Mouse (Mus musculus): Measurements from ENCODE around the gene Zfp27. TPM values are rescaled to one million over a fixed set of nuclear protein-coding genes. Genes with fewer than 3 reads are reported as not detected.

Zfp27 gene
- 0.95 and 1.6 TPM in 2 replicates for polyA plus RNA-seq (2012; rRNA removed)

DNA sequence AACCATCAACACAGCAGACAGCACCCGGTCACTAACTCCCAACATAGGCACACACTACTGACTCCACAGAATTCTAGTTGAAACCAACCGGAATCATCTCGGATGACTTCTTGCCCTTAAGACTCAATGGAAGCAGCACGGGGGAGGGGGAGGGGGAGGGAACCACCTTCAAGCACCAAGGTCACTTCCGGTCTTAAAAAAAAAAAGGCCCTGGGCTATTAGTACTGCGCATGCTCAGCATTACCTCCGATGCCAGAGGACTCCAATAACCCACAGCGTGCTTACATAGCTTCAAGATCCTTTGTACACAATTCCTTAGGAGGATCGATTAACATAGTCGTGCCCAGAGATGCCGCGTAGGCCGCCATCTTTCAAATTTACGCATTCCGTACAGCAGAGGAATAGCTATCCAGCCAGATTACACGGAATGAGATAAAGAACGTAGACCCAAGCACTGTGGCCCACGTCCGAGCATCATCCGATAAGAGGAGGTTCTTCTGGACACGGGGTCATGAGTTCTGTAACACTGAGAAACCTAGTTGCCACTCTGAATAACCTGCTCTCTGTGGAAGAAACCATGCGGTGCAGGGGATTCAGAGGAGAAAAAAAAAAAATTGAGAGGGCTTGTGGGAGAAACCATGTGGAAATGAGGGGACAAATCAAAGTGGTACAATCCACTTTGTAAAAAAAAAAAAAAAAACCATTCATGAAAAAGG, at the start of gene Zfp27:
Gene Zfp27, minus strand, starts transcription at position 607 of the 716 bp plus-strand sequence.
- Histone ChIP-seq H3K4me3 (ENCODE audit: control insufficient read depth, low read depth, low read length) (peak within 1 kb of the TSS; percentile 95), H3K27ac (ENCODE audit: control insufficient read depth, insufficient read depth, low read depth, low read length) (peak within 1 kb of the TSS; percentile 94), H3K4me1 (ENCODE audit: control insufficient read depth, insufficient read depth, low read length) (peaks cover 9% of the 10 kb centered on the region), H3K27me3 (ENCODE audit: control insufficient read depth, insufficient read depth, low read length) (no peaks in the 10 kb centered on the region), H3K36me3 (ENCODE audit: control insufficient read depth, insufficient read depth, low read length) (no peaks in the 10 kb centered on the region)
- TF ChIP-seq CTCF (IDR thresholded peaks at IDR 0.05; ENCODE audit: control insufficient read depth, insufficient read depth, insufficient replicate concordance, low read depth, low read length), result no peak
- TF ChIP-seq POLR2A (IDR thresholded peaks at IDR 0.05; ENCODE audit: control insufficient read depth, low read depth, low read length), result no peak

DNA sequence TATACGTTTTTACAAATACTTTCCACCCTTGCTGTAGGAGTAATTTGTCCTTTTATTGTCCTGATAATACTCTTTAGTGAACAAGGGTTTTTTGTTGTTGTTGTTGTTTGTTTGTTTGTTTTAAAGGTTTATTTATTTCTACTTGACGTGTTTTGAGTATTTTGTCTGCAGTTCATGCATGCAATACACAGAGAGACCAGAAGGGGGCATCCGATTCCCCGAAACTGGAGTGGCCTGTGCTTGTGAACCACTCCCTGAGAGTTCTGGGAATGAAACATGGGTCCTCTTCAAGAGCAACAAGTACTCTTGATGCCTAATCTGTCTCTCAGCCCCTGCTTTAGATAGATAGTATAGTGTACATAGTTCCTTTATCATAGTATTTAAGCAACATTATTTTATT, 48.4 kb upstream of the Zfp27 start:
- H3K4me3 ChIP-seq (ENCODE audit: control insufficient read depth, low read depth, low read length), result no peak overlapping the region
- peaks cover 5% of the 10 kb centered on the region for H3K4me1 ChIP-seq (ENCODE audit: control insufficient read depth, insufficient read depth, low read length)
- peak; percentile 50; the same call in 1 of the 2 replicates for TF ChIP-seq CTCF (IDR thresholded peaks at IDR 0.05; ENCODE audit: control insufficient read depth, insufficient read depth, insufficient replicate concordance, low read depth, low read length)
- TF ChIP-seq POLR2A (IDR thresholded peaks at IDR 0.05; ENCODE audit: control insufficient read depth, low read depth, low read length), result no peak
- no peaks in the 10 kb centered on the region for H3K27me3 ChIP-seq (ENCODE audit: control insufficient read depth, insufficient read depth, low read length)
- no peak overlapping the region for H3K27ac ChIP-seq (ENCODE audit: control insufficient read depth, insufficient read depth, low read depth, low read length)
- H3K36me3 ChIP-seq (ENCODE audit: control insufficient read depth, insufficient read depth, low read length), result no peaks in the 10 kb centered on the region

DNA sequence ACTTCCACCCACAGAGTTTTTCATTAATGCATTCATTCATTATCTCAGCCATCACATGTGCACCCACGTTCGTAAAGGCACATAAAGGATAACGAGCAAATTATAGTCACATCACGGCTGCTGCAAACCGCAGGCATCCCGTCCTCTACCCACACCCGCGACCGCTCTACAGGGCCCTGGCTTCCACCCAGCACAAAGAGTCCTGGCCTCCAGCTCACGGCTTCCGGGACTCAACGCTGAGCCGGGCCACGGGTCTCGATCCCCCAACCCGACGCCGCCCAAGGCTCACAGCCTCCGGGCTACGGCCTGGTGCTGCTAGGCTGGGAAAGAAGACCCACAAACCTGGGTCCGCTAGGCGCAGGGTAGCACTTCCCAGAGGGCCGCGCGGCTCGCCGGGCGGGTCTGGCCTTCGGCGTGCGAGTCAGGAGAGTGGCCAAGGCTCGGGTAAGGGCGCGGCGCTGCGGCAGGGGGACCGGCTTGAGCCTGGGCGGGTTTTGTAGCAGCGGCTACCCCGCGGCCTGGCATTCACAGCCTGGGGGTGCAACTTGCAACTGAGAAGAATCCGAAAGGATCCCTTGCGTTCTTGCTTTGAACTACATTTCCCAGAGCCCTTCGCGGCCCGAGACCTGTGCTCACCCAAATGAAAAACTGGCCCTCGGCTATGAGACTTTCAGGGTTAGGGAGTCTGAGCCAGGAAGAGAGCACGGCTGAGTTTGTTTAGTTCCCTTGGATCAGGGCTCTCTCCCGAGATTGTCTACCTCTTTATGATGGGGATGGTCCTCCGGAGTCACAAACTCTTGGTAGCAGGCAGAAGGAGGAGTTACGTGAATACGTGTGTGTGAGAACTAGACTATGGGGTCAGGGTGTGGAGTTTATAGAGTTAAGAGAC, 47.4 kb upstream of the Zfp27 start, which contains the start of gene Zfp74:
Gene Zfp74, minus strand, starts transcription at position 577 of the 889 bp plus-strand sequence.
- Histone ChIP-seq H3K27ac (ENCODE audit: control insufficient read depth, insufficient read depth, low read depth, low read length) (peak within 1 kb of the TSS; percentile 93), H3K36me3 (ENCODE audit: control insufficient read depth, insufficient read depth, low read length) (no peaks in the 10 kb centered on the region), H3K4me1 (ENCODE audit: control insufficient read depth, insufficient read depth, low read length) (peaks cover 5% of the 10 kb centered on the region), H3K27me3 (ENCODE audit: control insufficient read depth, insufficient read depth, low read length) (no peaks in the 10 kb centered on the region), H3K4me3 (ENCODE audit: control insufficient read depth, low read depth, low read length) (peak within 1 kb of the TSS; percentile 96)
- TF ChIP-seq CTCF (IDR thresholded peaks at IDR 0.05; ENCODE audit: control insufficient read depth, insufficient read depth, insufficient replicate concordance, low read depth, low read length) (no peak), POLR2A (IDR thresholded peaks at IDR 0.05; ENCODE audit: control insufficient read depth, low read depth, low read length) (peak; percentile 58; the same call in 1 of the 2 replicates)

DNA sequence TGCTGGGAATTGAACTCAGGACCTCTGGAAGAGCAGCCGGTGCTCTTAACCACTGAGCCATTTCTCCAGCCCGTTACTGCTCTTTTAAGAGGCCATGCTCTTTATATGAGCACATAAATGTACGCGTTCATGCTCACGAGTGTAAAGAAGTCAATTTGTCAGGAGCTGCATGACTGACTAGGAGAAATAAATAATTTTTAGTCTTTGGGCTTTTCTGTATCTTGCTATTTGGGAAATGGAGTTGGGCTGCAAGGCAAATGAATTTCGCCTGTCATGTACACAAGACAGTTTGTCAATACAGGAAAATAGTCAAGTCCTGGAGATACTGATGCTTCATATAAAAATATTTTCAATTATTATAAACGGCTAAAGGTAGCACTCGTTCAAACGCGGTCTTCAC, 46.7 kb upstream of the Zfp27 start:
- peaks cover 5% of the 10 kb centered on the region for H3K4me1 ChIP-seq (ENCODE audit: control insufficient read depth, insufficient read depth, low read length)
- H3K27me3 ChIP-seq (ENCODE audit: control insufficient read depth, insufficient read depth, low read length), result no peaks in the 10 kb centered on the region
- H3K4me3 ChIP-seq (ENCODE audit: control insufficient read depth, low read depth, low read length), result peak overlapping the region; percentile 96; the same call in 1 of the 2 replicates
- no peak for TF ChIP-seq CTCF (IDR thresholded peaks at IDR 0.05; ENCODE audit: control insufficient read depth, insufficient read depth, insufficient replicate concordance, low read depth, low read length)
- TF ChIP-seq POLR2A (IDR thresholded peaks at IDR 0.05; ENCODE audit: control insufficient read depth, low read depth, low read length), result no peak
- no peak overlapping the region; the same call in 1 of the 2 replicates for H3K27ac ChIP-seq (ENCODE audit: control insufficient read depth, insufficient read depth, low read depth, low read length)
- no peaks in the 10 kb centered on the region for H3K36me3 ChIP-seq (ENCODE audit: control insufficient read depth, insufficient read depth, low read length)

DNA sequence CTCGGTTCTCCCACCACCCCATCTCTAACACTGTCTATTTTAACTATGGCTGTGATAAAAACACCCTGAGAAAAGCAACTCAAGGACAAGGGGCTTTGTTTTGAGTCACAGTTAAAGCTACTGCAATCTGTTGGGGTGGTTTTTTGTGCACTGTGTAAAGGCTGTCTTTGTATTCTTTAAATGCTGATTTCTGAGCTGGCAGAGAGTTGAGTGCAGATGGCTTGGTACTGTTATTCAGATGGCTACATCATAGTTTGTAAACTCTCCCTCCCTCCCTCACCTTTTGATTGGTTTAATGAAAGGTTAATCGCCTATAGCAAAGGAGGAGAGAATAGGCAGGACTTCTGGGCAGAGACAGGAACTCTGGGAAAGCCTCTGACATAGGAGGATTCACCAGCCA, 37.8 kb upstream of the Zfp27 start:
- Histone ChIP-seq H3K27me3 (ENCODE audit: control insufficient read depth, insufficient read depth, low read length) (no peaks in the 10 kb centered on the region), H3K36me3 (ENCODE audit: control insufficient read depth, insufficient read depth, low read length) (no peaks in the 10 kb centered on the region), H3K4me1 (ENCODE audit: control insufficient read depth, insufficient read depth, low read length) (no peaks in the 10 kb centered on the region), H3K4me3 (ENCODE audit: control insufficient read depth, low read depth, low read length) (no peak overlapping the region), H3K27ac (ENCODE audit: control insufficient read depth, insufficient read depth, low read depth, low read length) (no peak overlapping the region)
- TF ChIP-seq CTCF (IDR thresholded peaks at IDR 0.05; ENCODE audit: control insufficient read depth, insufficient read depth, insufficient replicate concordance, low read depth, low read length), result no peak
- no peak for TF ChIP-seq POLR2A (IDR thresholded peaks at IDR 0.05; ENCODE audit: control insufficient read depth, low read depth, low read length)

DNA sequence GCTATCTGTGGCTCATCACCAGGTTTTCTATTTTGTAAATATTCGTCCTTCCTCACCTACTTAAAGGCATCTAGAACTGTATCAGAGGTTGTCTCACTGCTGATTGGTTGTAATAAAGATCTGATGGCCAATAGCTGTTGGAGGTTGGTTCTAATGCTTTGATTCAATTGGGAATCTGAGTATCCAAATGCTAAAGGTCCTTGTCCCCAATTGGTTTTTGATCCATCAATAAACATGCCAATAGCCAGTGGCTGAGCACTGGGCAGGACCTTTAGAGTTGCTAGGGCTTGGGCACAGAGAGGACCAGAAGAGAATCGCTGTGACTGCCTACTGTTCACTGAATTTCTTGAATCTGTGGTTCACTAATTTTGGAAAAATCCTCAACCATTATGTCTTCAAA, 37.3 kb upstream of the Zfp27 start:
- H3K36me3 ChIP-seq (ENCODE audit: control insufficient read depth, insufficient read depth, low read length), result no peaks in the 10 kb centered on the region
- TF ChIP-seq CTCF (IDR thresholded peaks at IDR 0.05; ENCODE audit: control insufficient read depth, insufficient read depth, insufficient replicate concordance, low read depth, low read length), result no peak
- no peak for TF ChIP-seq POLR2A (IDR thresholded peaks at IDR 0.05; ENCODE audit: control insufficient read depth, low read depth, low read length)
- H3K27ac ChIP-seq (ENCODE audit: control insufficient read depth, insufficient read depth, low read depth, low read length), result no peak overlapping the region
- no peaks in the 10 kb centered on the region for H3K4me1 ChIP-seq (ENCODE audit: control insufficient read depth, insufficient read depth, low read length)
- no peaks in the 10 kb centered on the region for H3K27me3 ChIP-seq (ENCODE audit: control insufficient read depth, insufficient read depth, low read length)
- H3K4me3 ChIP-seq (ENCODE audit: control insufficient read depth, low read depth, low read length), result no peak overlapping the region

DNA sequence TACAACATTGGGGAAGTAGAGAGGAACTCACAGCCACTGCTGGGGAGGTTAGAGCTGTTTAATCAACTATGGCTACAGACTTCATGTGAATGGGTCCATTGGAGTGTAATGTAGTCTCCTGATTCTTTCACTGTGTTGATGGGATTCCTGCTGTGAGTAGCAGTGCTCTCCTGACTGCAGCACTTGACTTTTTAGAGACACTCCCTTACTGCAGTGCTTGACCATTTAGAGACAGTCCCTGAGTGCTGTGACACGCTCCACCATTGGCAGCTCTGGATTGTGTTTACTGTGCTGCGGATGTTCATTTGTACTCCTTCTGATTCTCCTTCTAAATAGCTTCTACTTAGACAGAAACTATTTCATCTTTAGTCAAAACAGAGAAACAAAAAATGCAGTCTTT, 36.4 kb upstream of the Zfp27 start:
- Histone ChIP-seq H3K27ac (ENCODE audit: control insufficient read depth, insufficient read depth, low read depth, low read length) (no peak overlapping the region), H3K4me1 (ENCODE audit: control insufficient read depth, insufficient read depth, low read length) (no peaks in the 10 kb centered on the region), H3K4me3 (ENCODE audit: control insufficient read depth, low read depth, low read length) (no peak overlapping the region), H3K27me3 (ENCODE audit: control insufficient read depth, insufficient read depth, low read length) (no peaks in the 10 kb centered on the region), H3K36me3 (ENCODE audit: control insufficient read depth, insufficient read depth, low read length) (no peaks in the 10 kb centered on the region)
- TF ChIP-seq POLR2A (IDR thresholded peaks at IDR 0.05; ENCODE audit: control insufficient read depth, low read depth, low read length) (no peak), CTCF (IDR thresholded peaks at IDR 0.05; ENCODE audit: control insufficient read depth, insufficient read depth, insufficient replicate concordance, low read depth, low read length) (no peak)
